Mouse (Mus musculus) frontal cortex, postnatal 10 days (tissue): Measurements from ENCODE around the gene Atad3a.

ENCODE experiments used
- DNase-seq, 2 experiments: peaks; one replicate each; pipeline ENCODE4 v3.0.0; 2022; ENCODE audit warnings: low spot score in 2 of 2, mixed read lengths in 1 of 2

Atad3a gene

GRCm38 (mm10) chr4:155694111-155694481 lies 66.8 kb downstream of the Atad3a start, which contains the start of gene Fndc10:
Fndc10 (plus strand) TSS chr4:155694342.
- DNase-seq: peak; percentile 67 to 80

GRCm38 (mm10) chr4:155692421-155692820 lies 68.5 kb downstream of the Atad3a start:
- no peak for DNase-seq
